Mouse (Mus musculus) 3134 (cell line): ENCODE measurements around the gene Stk10.

Experiments used
- DNase-seq: peaks from one replicate; pipeline ENCODE4 v3.0.0-alpha.2; 2011; ENCODE audit warnings: low spot score; ENCODE audit not compliant: insufficient read length; ENCODE audit errors: extremely low read depth

The Stk10 gene

DNA sequence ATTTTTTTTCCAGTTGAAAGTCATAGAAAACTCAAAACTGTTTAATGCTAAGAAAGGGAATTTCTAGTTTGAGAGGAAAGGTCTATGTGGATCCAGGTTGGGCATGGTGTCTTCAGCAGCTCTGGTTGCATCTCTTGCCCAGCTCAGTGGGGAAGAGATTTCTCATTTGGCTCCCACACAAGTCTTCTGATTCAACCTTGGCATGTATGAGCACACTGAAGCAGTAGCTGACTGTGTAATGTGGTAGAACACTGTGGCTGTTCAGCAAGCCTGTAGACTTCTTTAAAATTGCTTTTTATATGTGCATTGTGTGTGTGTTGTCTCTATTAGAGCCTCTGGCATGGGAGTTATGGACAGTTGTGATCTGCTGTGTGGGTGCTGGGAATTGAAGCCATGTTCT is 133.9 kb downstream of the Stk10 start:
- no peak for DNase-seq

DNA sequence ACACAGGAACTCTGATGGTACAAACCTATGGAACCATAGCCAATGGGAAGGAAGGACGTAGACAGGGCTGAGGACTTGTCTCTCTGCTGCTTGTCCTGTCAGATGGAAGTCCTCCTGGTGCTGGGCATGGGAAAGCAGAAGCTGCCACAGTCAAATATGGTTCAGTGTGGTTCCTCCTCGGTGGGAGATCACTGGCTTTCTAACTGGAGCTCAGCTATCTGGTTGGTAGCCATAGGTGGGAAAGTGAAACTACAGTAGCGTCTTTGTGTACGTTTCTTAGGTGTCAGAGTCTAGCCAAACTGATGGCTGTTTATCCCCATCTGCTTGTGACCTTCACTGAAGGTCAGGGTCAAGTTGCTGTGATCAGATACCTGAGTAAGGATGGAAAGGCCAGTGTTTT is 138.4 kb downstream of the Stk10 start:
- DNase-seq: no peak
